Mouse (Mus musculus) forebrain, embryonic 10.5 days (tissue): ENCODE data around the gene Erp44. TPM values are rescaled to one million over a fixed set of nuclear protein-coding genes. Genes with fewer than 3 reads are reported as not detected.

ENCODE experiments used
- DNase-seq: peaks from one replicate; pipeline ENCODE4 v3.0.0-alpha.2; 2017; ENCODE audit warnings: low spot score; ENCODE audit errors: extremely low spot score
- H3K27ac ChIP-seq: fragments of 300-500 bp; sonication (generic); 2 replicates; pipeline ENCODE4 v1.5.1; 2016; ENCODE audit warnings: mild to moderate bottlenecking
- H3K27me3 ChIP-seq: fragments of 300-500 bp; sonication (generic); 2 replicates; pipeline ENCODE4 v1.6.1; 2016; ENCODE audit warnings: mild to moderate bottlenecking; ENCODE audit not compliant: poor library complexity, severe bottlenecking
- H3K36me3 ChIP-seq: fragments of 300-500 bp; sonication (generic); replicated peaks from 2 replicates; pipeline ENCODE4 v1.6.1; 2016; ENCODE audit warnings: mild to moderate bottlenecking, moderate library complexity
- H3K4me1 ChIP-seq: fragments of 300-500 bp; sonication (generic); 2 replicates; pipeline ENCODE4 v1.6.1; 2016
- H3K4me3 ChIP-seq: fragments of 300-500 bp; sonication (generic); 2 replicates; pipeline ENCODE4 v1.5.1; 2016; ENCODE audit warnings: mild to moderate bottlenecking, moderate library complexity
- H3K9me3 ChIP-seq: fragments of 300-500 bp; sonication (generic); 2 replicates; pipeline ENCODE4 v1.6.1; 2016; ENCODE audit warnings: mild to moderate bottlenecking, moderate library complexity
- WGBS: fragments of 180-500 bp; shearing (Covaris S2); methylation state at CpG from one replicate; pipeline ENCODE4 v1.1.7; 2016; 5-methylcytosine and 5-hydroxymethylcytosine counted together
- polyA plus RNA-seq: library from polyadenylated mRNA; unstranded; fragments of >200 nt; fragmentation: Nextera tagmentation; extraction: Ambion mirVana; gene quantifications from 2 replicates; pipeline ENCODE4 v1.2.1, GENCODE M21; 2016

Erp44 gene
- polyA plus RNA-seq, 1 experiment from 2014 or later = 59.8 TPM

- H3K36me3 ChIP-seq = peaks cover 18% of the 10 kb centered on the region
- no peaks in the 10 kb centered on the region for H3K9me3 ChIP-seq
- H3K4me1 ChIP-seq = peaks cover 15% of the 10 kb centered on the region
- no peak for DNase-seq
- H3K27me3 ChIP-seq = no peaks in the 10 kb centered on the region
- 95% methylated on average over 7 of the region's 7 CpGs for WGBS
- no peak overlapping the region for H3K27ac ChIP-seq
- no peak overlapping the region for H3K4me3 ChIP-seq
Observed at GRCm38 (mm10) chr4:48273119-48273829, 6.1 kb downstream of the Erp44 start.

GRCm38 (mm10) chr4:48271838-48272237 is 7.5 kb downstream of the Erp44 start:
- no peak overlapping the region for H3K27ac ChIP-seq
- no peaks in the 10 kb centered on the region for H3K9me3 ChIP-seq
- no peak for DNase-seq
- no peak overlapping the region for H3K4me3 ChIP-seq
- WGBS = 51% methylated on average over 5 of the region's 5 CpGs
- H3K36me3 ChIP-seq = peaks cover 18% of the 10 kb centered on the region
- H3K27me3 ChIP-seq = no peaks in the 10 kb centered on the region
- H3K4me1 ChIP-seq = peaks cover 11% of the 10 kb centered on the region; the same call in 1 of the 2 replicates

DNA sequence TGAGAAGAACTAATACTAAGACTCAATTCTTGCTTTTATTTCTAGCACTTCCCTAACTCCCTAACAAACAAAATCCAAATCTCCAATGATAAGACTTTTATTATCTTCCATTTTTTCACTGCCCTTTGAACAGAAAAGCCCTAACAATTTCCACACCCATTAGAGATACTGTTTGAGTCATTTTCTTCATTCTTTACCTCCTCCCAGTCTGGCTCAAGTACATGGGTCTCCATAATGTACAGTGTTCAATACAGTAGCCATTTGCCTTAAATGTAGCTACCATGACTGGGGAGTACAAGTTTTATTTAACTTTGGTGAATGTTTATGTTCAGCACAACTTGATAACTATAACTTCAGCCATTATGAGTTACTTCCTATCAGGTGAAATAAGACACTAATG is 8.8 kb downstream of the Erp44 start:
- Histone ChIP-seq H3K27ac (no peak overlapping the region), H3K36me3 (peaks cover 18% of the 10 kb centered on the region), H3K4me1 (peaks cover 11% of the 10 kb centered on the region; the same call in 1 of the 2 replicates), H3K9me3 (no peaks in the 10 kb centered on the region), H3K4me3 (no peak overlapping the region), H3K27me3 (no peaks in the 10 kb centered on the region)
- no peak for DNase-seq

- H3K27me3 ChIP-seq = no peaks in the 10 kb centered on the region
- 78% methylated on average over 1 of the region's 1 CpGs for WGBS
- H3K9me3 ChIP-seq = no peaks in the 10 kb centered on the region
- H3K4me3 ChIP-seq = no peak overlapping the region
- H3K36me3 ChIP-seq = peaks cover 1% of the 10 kb centered on the region; the same call in 1 of the 2 replicates
- peaks cover 11% of the 10 kb centered on the region; the same call in 1 of the 2 replicates for H3K4me1 ChIP-seq
- no peak overlapping the region for H3K27ac ChIP-seq
- no peak for DNase-seq
Observed at GRCm38 (mm10) chr4:48268127-48268526, 11.2 kb downstream of the Erp44 start.

DNA sequence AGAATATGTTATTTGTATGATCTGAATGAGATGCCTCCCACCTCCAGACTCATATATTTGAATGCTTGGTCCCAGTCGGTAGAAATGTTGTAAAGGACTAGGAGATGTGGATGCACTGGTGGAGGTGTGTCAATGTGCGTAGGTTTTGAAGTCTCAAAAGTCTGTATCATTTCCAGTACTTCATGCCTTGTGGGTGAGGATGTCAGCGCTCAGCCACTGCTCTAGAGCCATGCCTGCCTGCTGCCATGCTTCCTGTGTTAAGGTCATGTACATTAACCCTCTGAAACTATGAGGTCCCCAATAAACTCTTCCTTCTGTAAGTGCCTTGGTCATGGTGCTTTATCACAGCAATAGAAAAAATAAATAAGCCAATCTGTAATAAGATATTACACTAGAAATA is 11.7 kb downstream of the Erp44 start:
- Histone ChIP-seq H3K36me3 (no peaks in the 10 kb centered on the region), H3K4me3 (no peak overlapping the region), H3K27me3 (no peaks in the 10 kb centered on the region), H3K27ac (no peak overlapping the region), H3K9me3 (no peaks in the 10 kb centered on the region), H3K4me1 (peaks cover 11% of the 10 kb centered on the region; the same call in 1 of the 2 replicates)
- 91% methylated on average over 3 of the region's 3 CpGs for WGBS
- DNase-seq = no peak

DNA sequence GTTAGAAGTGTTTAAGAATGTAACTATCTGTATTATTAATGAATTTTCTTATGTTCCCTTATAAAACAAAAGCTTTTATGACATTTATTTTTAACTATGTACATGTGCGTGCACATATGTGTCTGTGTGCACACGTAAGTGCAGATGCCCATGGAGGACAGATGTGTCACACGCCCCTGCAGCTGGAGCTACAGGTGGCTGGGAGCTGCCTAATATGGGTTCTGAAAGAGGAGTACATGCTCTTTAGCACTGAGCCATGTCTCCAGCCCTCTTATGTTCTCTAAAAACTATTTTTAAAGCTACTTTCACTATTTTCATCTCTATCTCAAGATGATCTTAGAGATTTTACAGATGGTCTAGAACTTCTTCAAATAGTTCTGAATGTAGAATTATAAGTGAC is 21.3 kb downstream of the Erp44 start:
- no peak for DNase-seq
- 96% methylated on average over 3 of the region's 3 CpGs for WGBS
- Histone ChIP-seq H3K4me1 (peaks cover 4% of the 10 kb centered on the region; the same call in 1 of the 2 replicates), H3K27me3 (no peaks in the 10 kb centered on the region), H3K4me3 (no peak overlapping the region), H3K9me3 (no peaks in the 10 kb centered on the region), H3K36me3 (0 out of 2 replicates have a peak, but pooled peaks cover 2% of the 10 kb centered on the region), H3K27ac (no peak overlapping the region)

GRCm38 (mm10) chr4:48253266-48253665 is 26.1 kb downstream of the Erp44 start:
- DNase-seq = no peak

DNA sequence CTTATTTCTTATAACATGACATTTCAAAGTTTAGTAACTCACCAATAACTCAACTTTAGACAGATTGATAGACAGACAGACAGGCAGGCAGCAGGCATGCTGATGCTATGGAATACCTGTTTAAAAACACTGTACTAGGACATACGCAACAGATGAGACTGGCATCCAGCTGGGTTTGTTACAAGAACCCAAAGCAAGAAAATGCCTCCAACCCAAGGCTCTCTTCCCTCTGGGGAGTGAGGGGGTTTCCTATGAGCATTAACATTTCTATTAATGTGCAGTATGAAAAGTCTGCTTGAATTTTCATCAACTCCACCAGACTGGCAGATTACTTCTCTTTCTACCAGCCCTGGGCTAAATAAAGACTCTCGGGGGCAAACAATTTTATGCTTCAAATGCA is 35.1 kb downstream of the Erp44 start:
- WGBS = 89% methylated on average over 2 of the region's 2 CpGs
- Histone ChIP-seq H3K36me3 (no peaks in the 10 kb centered on the region; the same call in 1 of the 2 replicates), H3K9me3 (no peaks in the 10 kb centered on the region), H3K27me3 (no peaks in the 10 kb centered on the region), H3K4me3 (no peak overlapping the region), H3K27ac (no peak overlapping the region), H3K4me1 (no peaks in the 10 kb centered on the region)
- no peak for DNase-seq

More at GRCm38 (mm10) chr4:48253266-48253665, 26.1 kb downstream of the Erp44 start:
- no peaks in the 10 kb centered on the region for H3K27me3 ChIP-seq
- no peak overlapping the region for H3K4me3 ChIP-seq
- H3K36me3 ChIP-seq = 0 out of 2 replicates have a peak, but pooled peaks cover 2% of the 10 kb centered on the region
- H3K4me1 ChIP-seq = peaks cover 4% of the 10 kb centered on the region; the same call in 1 of the 2 replicates
- H3K27ac ChIP-seq = no peak overlapping the region
- H3K9me3 ChIP-seq = peaks cover 5% of the 10 kb centered on the region; the same call in 1 of the 2 replicates

DNA sequence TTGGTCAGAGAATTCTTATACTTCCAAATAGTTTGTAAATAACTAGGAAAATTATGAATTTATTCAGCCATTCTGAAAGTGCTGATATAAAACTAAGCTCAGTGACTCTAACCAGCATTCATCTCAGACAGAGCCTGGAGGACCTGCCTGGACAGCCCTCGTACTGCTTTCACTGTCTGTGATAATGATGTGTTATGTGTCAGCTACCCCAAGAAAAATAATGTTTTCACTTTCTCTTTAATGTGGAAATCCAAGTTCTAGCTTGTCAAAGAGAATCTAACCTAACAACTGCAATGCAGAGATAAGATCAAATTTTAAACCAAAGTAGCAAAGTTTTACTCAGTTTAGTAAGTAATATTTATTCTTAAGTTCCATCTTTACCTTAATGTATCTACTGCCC is 35.6 kb downstream of the Erp44 start:
- H3K36me3 ChIP-seq = no peaks in the 10 kb centered on the region; the same call in 1 of the 2 replicates
- 91% methylated on average over 1 of the region's 1 CpGs for WGBS
- no peaks in the 10 kb centered on the region for H3K4me1 ChIP-seq

GRCm38 (mm10) chr4:48242482-48242881 is 36.9 kb downstream of the Erp44 start:
- H3K9me3 ChIP-seq = no peaks in the 10 kb centered on the region
- no peak overlapping the region for H3K27ac ChIP-seq
- H3K4me3 ChIP-seq = no peak overlapping the region
- 87% methylated on average over 4 of the region's 4 CpGs for WGBS
- H3K27me3 ChIP-seq = no peaks in the 10 kb centered on the region
- no peaks in the 10 kb centered on the region for H3K4me1 ChIP-seq
- DNase-seq = no peak
- H3K36me3 ChIP-seq = no peaks in the 10 kb centered on the region; the same call in 1 of the 2 replicates

More for the DNA sequence above, 35.6 kb downstream of the Erp44 start:
- H3K27me3 ChIP-seq = no peaks in the 10 kb centered on the region
- no peak for DNase-seq
- no peak overlapping the region for H3K4me3 ChIP-seq
- H3K9me3 ChIP-seq = no peaks in the 10 kb centered on the region
- no peak overlapping the region for H3K27ac ChIP-seq

- peaks cover 14% of the 10 kb centered on the region for H3K36me3 ChIP-seq
- H3K4me3 ChIP-seq = no peak overlapping the region
- H3K27ac ChIP-seq = no peak overlapping the region
- no peaks in the 10 kb centered on the region for H3K27me3 ChIP-seq
- WGBS = 96% methylated on average over 4 of the region's 4 CpGs
- no peaks in the 10 kb centered on the region for H3K4me1 ChIP-seq
- no peak for DNase-seq
- H3K9me3 ChIP-seq = no peaks in the 10 kb centered on the region
Observed at GRCm38 (mm10) chr4:48239046-48239445, 40.3 kb downstream of the Erp44 start.

DNA sequence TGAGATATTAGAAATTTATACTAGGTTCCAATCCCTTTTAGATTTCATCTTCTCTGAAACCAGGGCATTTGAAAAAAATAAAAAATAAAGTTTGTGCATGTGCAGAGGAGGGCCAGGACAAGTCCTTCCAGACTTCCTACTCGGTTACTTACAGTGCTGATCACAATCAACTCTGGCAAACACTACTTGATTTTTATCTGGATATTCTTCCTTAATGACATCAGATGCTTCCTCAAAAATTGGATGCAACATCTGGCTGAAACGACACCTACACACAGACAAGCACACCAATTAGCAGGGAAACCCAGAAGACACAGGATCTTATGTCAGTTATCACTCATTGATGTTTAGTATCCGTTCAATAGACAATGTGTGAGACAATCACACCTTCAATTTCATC is 42.6 kb downstream of the Erp44 start:
- no peak for DNase-seq

GRCm38 (mm10) chr4:48226800-48227199 is 52.6 kb downstream of the Erp44 start:
- Histone ChIP-seq H3K36me3 (no peaks in the 10 kb centered on the region), H3K9me3 (no peaks in the 10 kb centered on the region), H3K4me1 (no peaks in the 10 kb centered on the region), H3K4me3 (no peak overlapping the region), H3K27me3 (no peaks in the 10 kb centered on the region), H3K27ac (no peak overlapping the region)
- 78% methylated on average over 3 of the region's 3 CpGs for WGBS
- DNase-seq = no peak

More for the DNA sequence above, 42.6 kb downstream of the Erp44 start:
- WGBS = 92% methylated on average over 3 of the region's 3 CpGs
- Histone ChIP-seq H3K27ac (no peak overlapping the region), H3K27me3 (no peaks in the 10 kb centered on the region), H3K36me3 (peaks cover 14% of the 10 kb centered on the region), H3K4me3 (no peak overlapping the region), H3K4me1 (no peaks in the 10 kb centered on the region), H3K9me3 (no peaks in the 10 kb centered on the region)
